Mouse (Mus musculus) urinary bladder, postnatal 36 days (tissue): ENCODE measurements around the gene Krt6b.
A peak's percentile ranks its signal among the peaks of the same experiment; 100 is the strongest.
"Not testable (repeated sequence)": the region's sequence is repeated elsewhere in the genome, so short reads cannot be mapped to it uniquely, and the experiment has no call there.

Source experiments
- DNase-seq, 2 experiments: peaks; one replicate each; pipeline ENCODE4 v3.0.0; 2022; ENCODE audit warnings: low spot score in 2 of 2, mixed read lengths in 1 of 2

The Krt6b gene

DNA sequence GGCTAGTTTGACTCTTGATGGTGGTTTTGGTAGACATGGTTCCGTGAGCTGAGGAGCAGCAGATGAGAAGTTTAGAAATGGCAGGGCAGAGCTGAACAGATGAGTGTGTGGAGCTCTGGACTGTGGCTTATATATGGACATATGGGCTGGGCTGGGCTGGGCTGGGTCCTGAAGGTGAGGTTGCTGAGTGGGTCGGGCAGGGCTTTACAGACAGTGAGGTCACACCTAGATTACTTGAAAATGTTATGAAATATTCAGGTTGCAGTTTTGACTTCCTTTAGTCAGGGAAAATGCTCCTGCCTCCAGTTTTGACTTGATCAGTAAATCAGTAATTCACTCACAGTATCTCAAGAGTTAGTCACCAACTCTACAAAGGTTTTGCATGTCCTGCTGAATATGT, at the start of gene Krt6b:
Gene Krt6b, minus strand, starts transcription at position 101 of the 400 bp plus-strand sequence.
- no peak for DNase-seq

DNA sequence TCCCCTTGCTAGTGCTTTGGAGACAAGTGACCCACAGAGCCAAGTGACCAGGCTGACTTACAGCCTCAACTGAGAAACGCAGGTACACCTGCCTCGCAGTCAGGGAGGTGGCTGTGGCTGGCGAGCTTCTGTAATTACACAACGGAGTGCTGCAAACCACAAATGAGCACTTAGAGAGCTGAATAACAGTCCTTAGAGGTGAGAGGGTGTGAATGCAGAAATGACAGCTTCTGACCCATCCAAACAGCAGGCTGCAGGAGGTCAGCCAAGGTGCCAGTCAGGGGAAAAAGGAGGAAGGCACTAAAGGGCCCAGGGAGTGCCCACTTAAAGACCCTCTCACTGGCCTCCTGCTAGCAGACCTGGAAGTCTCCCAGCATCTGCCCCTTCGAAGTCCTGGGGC, 44.6 kb upstream of the Krt6b start:
- no peak for DNase-seq

DNA sequence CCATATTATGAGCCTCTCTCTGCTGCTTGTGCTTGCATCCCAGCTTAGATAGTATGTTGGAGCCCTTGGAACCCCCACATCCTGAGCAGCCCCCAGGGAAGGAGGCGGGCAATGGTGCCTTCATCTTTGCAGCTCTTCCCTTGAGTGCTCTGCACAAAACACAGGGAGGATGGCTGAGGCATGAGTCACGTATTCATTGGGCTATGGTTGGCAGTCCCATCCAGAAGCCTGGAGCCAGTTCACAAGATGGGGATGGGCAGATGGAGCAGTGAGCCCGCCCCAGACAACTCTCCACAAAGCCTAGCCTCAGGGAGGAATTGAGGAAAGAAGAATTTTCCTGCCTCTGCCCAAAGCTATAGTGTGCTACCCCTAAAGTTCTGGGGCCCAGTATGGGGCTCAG, 35.7 kb upstream of the Krt6b start:
- no peak for DNase-seq

DNA sequence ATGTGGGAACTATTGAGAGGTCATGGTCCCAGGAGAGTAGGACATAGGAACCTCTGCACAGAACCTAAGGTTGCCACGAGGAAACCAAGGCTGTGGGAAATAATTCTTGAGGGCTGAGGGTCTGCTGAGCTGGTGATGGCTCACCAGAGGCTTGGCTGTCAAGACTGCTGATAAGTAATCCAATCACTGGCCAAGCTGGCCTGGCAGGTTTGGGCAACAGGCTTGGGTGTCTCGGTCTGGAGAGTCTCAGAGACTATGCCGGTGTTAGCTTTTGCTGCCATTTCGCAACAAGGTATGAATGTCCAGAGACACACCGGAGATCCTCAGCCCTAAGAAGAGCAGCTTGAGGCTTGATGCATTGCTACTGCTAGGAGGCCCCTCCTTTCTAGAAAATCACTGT, 34.3 kb upstream of the Krt6b start:
- DNase-seq = peak; percentile 69 to 78

DNA sequence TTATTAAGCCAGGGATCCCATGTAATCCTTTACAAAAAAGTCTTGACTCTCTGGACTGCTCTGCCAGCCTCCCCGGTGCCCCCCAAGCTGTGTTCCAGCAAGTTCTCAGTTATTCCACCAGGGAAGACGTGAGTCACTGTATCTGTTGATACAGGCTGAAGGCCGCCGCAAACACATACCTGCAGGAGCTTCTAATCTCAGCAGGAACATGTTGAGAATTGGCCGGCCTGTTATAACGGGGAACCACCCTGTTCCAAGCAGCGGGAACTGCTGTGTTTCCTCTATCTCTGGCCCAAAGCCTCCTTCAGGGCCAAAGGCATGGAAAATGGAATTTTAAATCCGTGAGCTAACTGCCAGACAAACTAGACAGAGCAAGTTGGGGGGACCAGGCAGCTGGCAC, 33.6 kb upstream of the Krt6b start:
- peak in 1 of 2 experiments; percentile 55 for DNase-seq

DNA sequence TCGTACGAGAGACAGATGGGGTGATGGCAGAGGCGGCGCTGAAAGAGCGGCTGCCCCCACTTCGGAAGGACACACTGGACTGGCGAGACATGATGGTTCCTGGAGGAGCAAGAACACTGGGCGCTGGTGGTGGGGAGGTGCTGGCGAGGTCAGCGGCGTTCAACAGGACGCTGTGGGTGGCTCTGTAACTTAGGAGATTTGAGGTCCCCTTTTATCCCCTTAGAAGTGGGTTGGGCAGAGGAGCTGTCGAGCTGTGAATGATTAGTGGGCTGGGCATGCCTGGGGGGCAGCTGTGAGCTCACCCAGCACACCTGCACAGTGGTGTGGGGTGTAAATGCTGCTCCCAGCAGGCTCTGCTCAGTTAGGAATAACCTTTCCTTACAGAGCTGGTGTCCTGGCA, 32.6 kb upstream of the Krt6b start, which contains the start of gene Krt5:
Gene Krt5, minus strand, starts transcription at position 179 of the 400 bp plus-strand sequence.
- DNase-seq = peak; percentile 54 to 61

DNA sequence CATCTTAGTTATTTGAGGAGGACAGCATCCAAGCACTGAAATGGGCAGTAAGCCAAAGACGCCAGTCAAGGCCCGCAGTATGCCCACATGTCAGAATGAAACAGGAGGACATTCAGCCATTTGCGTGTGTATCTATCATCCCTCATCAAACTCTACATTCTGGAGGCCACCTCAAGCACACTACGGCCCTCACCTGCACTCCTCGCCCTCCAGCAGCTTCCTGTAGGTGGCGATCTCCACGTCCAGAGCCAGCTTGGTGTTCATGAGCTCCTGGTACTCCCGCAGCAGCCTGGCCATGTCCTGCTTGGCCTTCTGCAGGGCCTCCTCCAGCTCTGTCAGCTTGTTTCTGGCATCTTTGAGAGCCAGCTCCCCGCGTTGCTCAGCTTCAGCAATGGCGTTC, 28.6 kb upstream of the Krt6b start:
- DNase-seq = no peak

DNA sequence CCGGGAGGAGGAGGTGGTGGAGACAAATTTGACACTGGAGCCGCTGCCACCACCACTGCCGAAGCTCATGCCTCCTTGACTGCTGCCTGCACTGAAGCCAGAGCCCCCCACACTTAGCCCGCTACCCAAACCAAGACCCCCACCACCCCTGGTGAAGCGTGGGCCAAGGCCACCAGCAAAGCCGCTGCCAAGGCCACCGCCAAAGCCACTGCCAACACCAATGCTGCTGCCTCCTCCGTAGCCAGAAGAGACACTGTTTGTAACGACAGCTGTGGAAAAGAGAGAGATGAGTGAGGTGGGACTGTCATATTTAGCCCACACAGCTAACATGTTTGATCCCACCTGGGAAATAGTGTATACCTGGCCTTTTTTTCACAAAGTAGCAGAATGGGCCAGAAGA, 27.4 kb upstream of the Krt6b start:
- DNase-seq = no peak

DNA sequence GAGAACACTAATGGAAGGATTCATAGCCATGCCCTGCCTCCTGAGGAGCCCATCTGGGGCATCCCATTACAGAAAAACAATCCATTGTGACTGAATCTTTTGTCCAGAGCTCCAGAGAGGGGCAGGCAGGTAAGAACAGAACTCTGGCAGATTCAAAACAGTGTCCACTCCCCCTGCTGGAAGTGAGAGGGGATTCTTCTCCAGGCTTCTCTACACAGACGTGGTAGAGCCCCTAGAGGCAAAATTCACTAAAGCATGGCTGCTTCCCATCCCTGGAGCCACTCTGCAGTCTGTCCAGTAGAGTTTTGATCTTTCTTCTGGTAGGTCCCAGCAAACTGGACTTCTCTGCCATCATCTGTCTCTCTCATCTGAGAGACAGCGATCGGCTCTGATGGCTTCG, 24.0 kb upstream of the Krt6b start:
- no peak for DNase-seq

DNA sequence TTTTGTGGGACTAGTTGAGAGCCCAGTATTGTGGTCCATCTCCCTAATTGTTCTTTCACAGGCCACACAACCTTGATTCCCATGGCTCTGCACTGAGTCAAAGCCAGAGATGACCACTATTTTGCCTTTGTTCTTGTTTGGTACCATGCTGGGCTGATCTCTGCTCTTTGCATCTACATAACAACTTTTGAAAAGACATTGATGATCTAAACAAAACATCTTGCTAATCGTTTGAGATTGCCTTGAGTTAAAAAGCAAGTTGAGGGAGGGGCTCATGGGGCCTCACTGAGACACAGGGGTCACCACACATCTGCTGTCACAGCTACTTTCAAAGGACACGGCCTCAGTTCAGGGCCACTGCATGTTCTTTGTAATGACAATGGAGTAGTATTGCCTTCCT, 22.3 kb upstream of the Krt6b start:
- no peak for DNase-seq

DNA sequence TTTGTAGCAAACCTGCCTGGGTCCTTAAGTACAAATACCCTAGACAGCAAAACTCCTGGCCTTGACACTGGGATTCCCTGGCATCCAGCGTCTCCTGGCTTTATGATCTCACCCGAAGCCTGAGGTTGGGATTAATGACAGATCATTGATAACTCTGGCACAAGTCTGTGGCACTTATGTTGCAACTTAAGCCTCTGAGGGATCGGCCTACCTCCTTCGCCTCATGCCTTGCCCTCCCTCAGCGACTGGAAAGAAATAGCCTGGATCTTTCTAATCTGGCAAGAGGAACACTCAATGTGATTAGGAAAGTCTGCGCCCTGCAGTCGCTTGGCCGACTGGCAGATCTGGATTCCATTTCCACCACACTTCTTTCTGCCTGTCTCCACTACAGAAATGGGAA, 19.8 kb upstream of the Krt6b start:
- DNase-seq = no peak

DNA sequence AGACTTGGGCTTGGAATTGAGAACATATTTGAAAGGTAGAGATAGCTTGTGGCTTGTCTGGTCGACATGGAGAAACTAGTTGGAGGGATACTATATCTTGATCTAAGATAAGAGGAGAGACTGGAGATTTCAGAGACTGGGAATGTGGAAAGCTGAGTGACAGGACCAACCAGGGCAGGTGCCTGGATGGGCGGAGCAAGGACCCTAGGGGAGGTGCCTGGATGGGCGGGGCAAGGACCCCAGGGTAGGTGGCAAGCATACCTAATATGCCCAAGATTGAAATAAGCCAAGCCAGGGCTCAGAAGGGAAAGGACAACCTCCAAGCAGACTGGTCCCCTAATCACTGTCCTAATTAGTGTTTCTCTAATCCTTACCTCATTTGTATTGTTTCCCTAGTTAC, 19.1 kb upstream of the Krt6b start:
- DNase-seq = no peak

DNA sequence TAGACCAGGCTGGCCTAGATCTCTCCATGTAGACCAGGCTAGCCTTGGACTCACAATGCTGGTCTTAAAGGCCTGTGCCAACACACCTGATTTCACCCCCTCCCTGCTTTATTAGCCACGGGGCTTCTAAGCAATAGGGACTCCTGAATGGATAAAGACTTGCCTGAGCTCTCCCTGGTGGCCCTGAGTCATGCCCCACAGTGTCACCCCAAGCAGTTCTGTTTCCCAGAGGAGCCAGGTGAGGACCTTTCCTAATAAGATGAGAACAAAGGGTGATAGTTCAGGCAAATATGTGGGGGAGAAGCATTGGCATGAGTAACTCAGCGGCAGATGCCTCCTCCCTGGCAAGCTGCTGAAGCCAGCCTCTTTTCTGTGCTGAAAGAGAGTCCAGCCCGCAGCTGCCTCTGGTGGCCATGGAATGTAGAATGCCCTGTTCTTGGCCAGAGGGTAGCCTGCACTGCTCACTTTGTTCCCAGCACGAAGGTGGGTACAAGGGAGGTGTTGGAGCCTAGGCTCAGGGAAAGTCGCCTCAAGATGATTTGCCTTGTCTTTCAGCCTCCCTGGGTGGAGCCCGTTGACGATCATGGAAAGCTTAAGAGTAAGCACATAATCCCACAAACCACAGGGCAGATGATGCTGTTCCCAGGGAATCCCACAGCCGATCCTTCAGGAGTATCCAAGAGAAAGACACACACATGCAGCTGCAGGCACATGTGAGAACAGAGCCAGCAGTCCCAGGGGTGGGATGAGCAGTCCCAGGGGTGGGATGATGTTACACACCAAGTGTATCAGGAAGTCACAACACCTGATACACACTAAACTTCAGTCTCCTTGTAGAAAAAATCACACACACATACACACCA, 17.5 kb upstream of the Krt6b start:
- DNase-seq = no peak

DNA sequence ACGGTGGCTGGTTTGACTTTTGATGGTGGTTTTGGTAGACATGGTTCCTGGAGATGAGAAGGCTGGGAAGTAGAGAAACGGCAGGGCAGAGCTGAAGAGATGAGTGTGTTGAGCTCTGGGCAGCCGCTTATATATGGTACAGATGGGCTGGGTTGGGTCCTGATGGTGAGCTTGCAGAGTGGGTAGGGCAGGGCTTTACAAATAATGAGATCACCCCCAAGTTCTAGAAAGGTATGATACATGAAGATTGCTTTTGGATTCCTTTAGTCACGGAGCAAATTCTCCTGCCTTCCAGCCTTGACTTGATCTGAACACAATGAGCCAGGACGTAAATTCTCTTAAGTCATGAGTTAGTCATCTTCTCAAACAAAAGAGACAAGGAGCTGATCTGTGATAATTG, 14.1 kb upstream of the Krt6b start, which contains the start of gene Krt6a:
Gene Krt6a, minus strand, starts transcription at position 101 of the 400 bp plus-strand sequence.
- no peak for DNase-seq

DNA sequence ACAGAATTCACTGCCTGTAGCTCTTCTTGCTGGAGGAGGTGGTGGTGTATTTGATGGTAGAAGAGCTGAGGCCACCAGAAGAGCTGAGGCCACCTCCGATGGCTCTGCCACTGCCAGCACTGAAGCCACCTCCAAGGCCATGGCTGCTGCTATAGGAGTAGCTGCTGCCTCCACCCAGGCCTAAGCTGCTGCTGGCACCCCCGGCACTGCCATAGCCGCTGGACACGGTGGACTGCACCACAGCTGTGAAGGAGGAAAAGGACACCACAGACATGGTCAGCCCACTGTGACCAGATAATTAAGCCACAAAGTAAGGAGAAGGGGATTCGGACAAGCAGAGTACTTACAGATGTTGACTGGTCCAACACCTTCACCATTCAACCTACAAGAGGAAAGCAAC, 10.4 kb upstream of the Krt6b start:
- DNase-seq = not testable (repeated sequence)

DNA sequence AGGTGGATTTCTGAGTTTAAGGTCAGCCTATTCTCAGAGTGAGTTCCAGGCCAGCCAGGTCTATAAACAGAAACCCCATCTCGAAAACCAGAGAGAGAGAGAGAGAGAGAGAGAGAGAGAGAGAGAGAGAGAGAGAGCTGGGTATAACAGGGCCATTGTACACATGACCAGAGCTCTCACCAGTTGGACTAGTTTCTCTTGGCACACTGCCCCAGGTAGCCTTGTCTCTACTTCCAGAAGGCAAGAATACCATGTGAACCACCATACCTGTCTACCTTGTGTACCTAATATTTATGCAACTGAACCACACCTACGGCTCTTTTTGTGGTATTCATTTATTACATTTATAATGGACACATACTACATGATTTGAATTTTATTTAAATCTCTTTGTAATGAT, 8.1 kb upstream of the Krt6b start:
- no peak for DNase-seq

DNA sequence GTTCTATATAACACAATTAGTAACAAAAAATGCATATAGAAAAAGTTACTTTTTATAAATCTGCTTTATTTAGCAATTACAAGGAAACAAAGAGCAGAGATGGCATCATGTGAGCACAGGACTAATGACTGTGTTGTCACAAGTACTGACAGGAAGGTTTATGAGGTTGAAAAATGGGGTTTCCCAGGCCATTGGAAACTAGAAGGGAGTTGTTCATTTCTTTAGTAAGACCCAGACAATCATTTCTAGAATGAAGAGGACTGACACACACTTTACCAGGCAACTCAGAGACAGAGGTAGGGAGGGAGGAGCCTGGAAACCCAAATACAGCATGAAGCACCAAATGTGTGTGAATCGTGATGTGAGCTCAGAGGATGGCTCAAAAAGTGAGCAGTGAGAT, 4.1 kb downstream of the Krt6b start:
- DNase-seq = no peak

DNA sequence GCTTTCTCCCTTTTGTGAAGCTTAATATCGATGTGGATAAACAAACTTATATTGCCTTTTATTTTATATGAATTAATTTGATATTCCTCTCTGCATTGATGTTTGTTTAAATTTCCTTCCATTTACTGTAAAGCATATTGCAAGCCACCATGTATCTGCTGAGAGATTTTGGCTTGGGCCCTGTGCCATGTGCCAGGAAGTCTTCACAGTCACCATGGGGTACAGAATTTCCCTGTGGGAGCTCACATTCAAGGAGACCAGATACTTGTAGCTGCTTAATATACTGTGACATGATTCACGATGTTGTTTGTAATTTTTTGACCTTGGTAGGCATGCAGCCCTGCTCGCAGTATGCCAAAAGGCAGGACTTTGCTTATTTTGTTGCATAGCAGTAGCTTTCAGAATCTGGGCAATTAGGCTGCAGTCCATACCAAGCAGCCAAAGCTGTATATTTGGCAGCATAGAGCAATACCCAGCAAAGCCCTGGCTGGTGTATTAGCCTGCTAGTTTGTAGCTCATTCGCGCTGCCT, 27.3 kb downstream of the Krt6b start:
- DNase-seq = no peak

DNA sequence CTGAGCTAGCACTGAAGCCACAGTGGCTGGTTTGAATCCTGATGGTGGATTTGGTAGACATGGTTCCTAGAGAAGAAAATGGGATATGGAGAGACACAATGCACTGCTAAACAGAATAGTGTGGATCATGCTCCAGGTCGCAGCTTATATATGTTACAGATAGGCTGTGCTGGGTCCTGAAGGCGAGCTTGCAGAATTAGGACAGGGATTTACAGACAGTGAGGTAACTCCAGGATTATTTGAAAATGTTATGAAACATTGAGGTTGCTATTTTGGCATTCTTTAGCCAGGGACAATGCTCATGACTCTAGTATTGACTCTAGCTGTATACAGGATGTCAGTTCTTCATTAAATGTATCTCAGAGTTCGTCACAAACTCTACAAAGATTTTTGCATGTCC, 32.8 kb downstream of the Krt6b start, which contains the start of gene Gm5478:
Gene Gm5478, minus strand, starts transcription at position 101 of the 400 bp plus-strand sequence.
- DNase-seq = no peak

DNA sequence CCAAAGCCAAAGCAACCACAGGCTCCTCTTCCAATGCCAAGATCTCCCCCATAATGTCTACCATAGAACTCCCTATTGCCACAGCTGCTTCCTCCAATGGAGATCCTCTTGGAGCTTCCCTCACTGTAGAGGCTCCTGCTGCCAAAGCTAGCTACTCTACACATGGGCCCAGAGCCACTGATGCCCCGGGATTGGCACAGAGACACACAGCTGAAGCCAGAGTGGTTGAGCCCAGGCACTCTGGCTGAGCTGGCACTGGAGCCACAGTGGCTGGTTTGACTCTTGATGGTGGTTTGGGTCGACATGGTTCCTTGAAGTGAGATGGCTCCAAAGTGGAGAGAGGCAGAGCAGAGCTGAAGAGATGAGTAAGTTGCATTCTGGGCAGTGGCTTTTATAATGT, 52.2 kb downstream of the Krt6b start, which contains the start of gene Gm5414:
Gene Gm5414, minus strand, starts transcription at position 305 of the 400 bp plus-strand sequence.
- DNase-seq = no peak
